Mouse (Mus musculus) erythroid progenitor cell, adult 5-6 weeks (primary cell): ENCODE results near the gene Osbp2. TPM values are rescaled to one million over a fixed set of nuclear protein-coding genes. Genes with fewer than 3 reads are reported as not detected.
A peak's percentile ranks its signal among the peaks of the same experiment; 100 is the strongest.
"Not testable (repeated sequence)": the region's sequence is repeated elsewhere in the genome, so short reads cannot be mapped to it uniquely, and the experiment has no call there.

Source experiments
- ATAC-seq: replicated peaks from 2 replicates; pipeline ENCODE4 v1.8.0; 2016; ENCODE audit warnings: moderate number of reproducible peaks, mild to moderate bottlenecking, moderate TSS enrichment, inconsistent platforms; ENCODE audit not compliant: poor library complexity, low FRiP score, severe bottlenecking
- total RNA-seq, 2 experiments: library from RNA; stranded (forward) in 1 of 2; stranded (reverse) in 1 of 2; fragments of 150-400 nt in 1 of 2; fragments of 186-747, 209-891 nt in 1 of 2; gene quantifications; 2 replicates each; pipeline versions ENCODE4 v1.2.3 to v1.2.4; 2015 to 2017; ENCODE audit warnings: low replicate concordance in 2 of 2

Osbp2 gene
- total RNA-seq (2015; ENCODE audit: low replicate concordance) (not detected in 2 replicates), total RNA-seq (2017; ENCODE audit: low replicate concordance) (not detected in 2 replicates)

DNA sequence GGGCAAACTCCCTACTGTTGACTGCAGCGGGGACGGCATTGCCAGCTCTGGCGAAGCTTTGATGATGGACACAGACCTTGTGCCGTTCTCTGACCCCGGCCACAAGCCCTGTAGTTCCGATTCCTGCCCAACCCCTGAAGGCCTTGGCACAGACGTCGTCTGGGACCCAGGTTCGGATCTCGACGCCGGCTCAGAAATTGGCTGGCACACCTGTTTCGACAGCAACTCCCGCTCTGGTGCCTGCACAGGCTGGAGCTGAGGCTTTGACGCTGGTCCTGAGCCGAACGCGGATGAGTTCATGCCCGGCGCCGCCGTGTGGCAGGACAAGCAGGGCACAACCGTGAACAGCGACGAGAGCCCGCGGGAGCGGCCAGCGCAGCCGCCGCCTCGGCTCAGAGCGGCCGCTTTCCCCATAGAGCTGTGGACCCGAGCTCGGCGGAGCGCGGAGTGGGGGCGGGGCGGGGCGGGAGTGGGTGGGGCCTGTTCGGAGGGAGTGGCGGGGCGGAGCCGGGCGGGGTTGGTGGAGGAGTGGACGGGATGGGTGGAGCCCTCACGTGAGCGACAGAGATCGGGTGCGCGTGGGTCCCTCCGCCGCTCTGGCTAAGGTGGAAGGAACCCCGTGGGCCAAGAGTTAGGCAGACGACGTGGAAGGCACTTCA lies at the start of gene Osbp2:
Gene Osbp2, minus strand, starts transcription at position 450 of the 659 bp plus-strand sequence.
- ATAC-seq, result peak; percentile 78

- no peak for ATAC-seq
These were observed 49.2 kb upstream of the Osbp2 start for GRCm38 (mm10) chr11:3912875-3913271.

GRCm38 (mm10) chr11:3912100-3912874 lies 48.6 kb upstream of the Osbp2 start:
- no peak for ATAC-seq

DNA sequence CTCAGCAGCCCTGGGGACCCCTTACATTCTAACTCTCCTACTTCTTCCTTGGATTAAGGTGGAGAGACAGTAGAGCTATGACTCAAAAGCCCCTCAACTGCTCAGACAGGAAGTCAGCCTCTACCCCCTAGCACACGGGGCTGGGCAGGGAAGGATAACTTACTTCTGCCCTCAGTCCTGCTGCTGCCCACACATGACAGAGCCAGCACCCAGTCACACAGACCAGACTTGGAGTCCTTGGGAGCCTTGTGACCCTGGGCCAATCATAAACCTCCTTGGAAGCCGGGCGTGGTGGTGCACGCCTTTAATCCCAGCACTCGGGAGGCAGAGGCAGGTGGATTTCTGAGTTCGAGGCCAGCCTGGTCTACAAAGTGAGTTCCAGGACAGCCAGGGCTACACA lies 47.7 kb upstream of the Osbp2 start:
- ATAC-seq, result not testable (repeated sequence)

GRCm38 (mm10) chr11:3910513-3911310 lies 47.0 kb upstream of the Osbp2 start:
- ATAC-seq, result no peak

DNA sequence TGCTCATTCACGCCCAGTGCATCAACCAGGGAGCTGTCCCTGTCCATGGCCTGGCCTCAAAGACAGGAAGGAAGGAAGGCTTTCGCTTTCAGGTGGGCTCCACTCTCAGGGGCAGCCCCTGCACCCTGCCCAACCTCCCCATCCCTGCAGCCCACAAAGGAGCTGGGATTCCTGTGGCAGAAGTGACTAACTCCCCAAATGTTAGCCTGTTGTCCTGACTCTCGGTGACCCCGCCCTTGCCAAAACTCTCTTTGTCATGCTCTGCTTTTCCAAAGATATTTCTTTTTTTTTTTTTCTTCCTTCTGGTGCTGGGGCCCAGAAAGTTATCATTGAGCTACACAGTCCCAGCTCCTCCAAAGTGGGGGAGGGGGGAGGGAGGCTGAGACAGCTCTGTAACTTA lies 45.5 kb upstream of the Osbp2 start:
- ATAC-seq, result no peak

DNA sequence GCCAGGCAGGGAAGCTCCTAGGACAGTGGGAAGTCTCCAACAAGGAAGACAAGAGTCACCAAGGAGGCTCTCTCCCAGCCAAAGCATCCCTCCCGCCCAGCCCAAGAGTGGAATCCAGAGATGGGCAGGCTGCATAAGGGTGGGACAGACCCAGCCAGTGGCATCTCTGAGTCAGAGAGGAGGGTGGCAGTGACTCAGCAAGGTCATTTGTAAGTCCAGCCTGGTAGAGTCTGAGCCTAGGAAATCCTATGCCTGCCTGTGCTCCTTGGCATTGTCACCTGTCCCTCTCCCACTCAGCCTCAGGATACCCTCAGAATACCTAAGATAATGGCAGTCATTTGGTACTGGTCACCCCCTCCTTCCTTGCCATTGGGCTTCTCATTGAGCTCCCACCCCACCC lies 41.7 kb upstream of the Osbp2 start:
- no peak for ATAC-seq

GRCm38 (mm10) chr11:3904673-3905072 lies 41.0 kb upstream of the Osbp2 start:
- ATAC-seq, result no peak

GRCm38 (mm10) chr11:3903046-3903445 lies 39.3 kb upstream of the Osbp2 start:
- no peak for ATAC-seq

DNA sequence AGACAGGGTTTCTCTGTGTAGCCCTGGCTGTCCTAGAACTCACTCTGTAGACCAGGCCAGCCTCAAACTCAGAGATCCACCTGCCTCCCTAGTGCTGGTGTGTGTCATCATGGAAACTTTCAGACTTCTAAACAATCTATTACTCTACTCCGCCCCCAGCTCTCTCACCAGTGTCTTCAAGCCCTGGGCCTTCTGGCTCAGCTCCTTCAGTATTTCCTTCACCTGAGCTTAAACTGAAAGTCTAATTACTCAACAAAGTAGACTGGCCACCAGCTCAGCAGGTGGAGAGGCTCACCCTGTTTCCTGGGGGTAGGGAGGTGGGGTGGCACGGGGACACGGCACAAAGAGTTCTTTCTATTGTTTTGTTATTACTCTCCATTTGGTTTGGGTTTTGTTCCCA lies 38.8 kb upstream of the Osbp2 start:
- no peak for ATAC-seq

DNA sequence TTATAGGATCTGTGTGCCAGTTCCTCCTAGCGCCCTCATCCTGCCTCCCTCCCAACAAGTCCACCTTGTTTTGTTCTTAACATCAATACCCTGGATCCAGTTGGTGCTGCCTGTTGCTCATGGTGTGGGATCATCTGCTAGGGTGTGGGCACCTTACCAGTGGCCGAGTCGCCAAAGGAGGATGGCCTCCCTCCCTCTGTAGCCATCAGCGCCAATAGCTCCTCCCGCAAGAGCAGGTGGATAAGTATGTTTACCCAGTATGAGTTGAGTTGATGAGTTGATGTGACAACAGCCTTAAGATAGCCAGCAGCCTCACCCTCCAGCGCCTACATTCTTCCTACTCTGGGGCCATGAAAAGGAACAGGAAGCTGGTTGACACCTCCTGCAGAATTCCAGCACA lies 36.6 kb upstream of the Osbp2 start:
- no peak for ATAC-seq

DNA sequence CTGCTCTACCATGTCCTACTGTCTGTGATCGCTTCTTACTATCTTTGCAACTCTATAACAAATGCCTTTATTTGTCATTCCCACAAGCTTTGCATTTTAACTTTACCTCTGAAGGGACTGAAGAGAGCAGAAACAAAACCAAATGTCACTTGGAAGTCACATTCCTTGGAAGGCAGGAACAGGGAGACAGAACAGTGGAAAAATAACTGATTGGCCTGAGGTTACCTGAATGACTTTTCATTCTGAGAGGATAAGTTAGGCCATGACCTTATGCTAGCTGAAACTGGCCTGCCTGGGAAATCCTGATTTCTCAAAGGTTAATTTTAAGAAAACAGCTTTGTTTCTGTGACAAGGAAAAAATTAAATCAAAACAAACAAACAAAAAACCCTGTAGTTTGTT lies 32.2 kb upstream of the Osbp2 start:
- ATAC-seq, result no peak

DNA sequence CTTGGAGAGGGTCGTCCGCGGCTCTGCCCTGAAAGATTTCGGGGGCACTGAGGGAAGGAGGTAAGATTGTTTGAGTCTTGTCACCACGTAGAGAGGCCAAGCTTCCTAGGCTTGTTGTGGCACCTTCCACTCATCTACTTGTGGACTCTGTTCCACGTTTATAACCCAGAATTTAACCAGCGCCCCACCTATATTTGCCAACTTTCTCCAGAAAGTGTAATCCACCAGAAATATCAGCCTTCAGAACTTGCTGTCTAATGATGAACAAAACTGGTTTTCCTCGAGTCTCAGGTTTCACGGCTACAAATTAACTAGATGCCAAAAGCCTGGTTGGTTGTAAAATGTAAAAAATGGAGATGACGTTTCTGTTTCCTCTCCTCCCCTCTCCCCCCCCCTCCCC lies 31.8 kb upstream of the Osbp2 start:
- no peak for ATAC-seq

- peak; percentile 68 for ATAC-seq
These were observed 30.9 kb upstream of the Osbp2 start, which contains the start of the genes 4921536K21Rik and Dusp18 for GRCm38 (mm10) chr11:3894406-3895281. Gene 4921536K21Rik (minus strand): TSS chr11:3895098. Gene Dusp18 (plus strand): TSS chr11:3895240.

DNA sequence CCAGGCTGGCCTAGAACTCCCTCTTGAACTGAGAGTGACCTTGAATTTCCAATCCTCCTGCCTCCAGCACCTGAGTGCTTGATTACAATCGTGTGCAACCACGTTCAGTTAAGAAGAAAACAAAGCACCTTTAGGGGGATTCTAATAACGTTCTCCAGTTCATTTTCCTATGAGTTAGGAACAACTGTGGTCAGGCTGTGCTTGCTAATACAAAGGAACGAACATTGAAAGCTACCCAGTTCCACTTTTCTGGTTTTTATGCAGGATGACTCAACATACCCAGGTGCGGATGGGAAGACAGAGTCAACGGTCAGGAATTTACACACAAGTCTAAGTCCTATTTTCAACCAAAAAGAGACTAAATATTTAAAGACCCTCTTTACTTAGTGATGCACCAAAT lies 30.3 kb upstream of the Osbp2 start:
- no peak for ATAC-seq

DNA sequence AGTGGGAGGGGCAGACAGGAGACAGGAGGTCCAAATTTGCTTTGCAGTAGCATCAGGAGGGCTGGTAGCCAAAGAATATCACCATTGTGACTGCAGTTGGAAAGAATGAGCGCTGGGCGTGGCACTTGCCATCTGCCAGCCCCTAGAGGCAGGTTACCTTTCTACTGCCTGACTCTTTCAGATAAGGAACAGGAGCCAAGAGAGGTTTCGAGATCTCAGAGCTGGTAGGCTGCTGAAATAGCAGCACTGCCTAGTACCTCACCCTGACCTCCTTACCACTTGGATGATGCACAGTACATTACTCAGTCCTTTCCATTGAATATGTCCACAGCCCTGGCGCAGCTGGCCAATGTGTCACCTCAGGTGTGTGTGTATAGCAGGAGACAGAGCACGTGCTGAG lies 23.6 kb upstream of the Osbp2 start:
- ATAC-seq, result peak; percentile 34; the same call in 1 of the 2 replicates

DNA sequence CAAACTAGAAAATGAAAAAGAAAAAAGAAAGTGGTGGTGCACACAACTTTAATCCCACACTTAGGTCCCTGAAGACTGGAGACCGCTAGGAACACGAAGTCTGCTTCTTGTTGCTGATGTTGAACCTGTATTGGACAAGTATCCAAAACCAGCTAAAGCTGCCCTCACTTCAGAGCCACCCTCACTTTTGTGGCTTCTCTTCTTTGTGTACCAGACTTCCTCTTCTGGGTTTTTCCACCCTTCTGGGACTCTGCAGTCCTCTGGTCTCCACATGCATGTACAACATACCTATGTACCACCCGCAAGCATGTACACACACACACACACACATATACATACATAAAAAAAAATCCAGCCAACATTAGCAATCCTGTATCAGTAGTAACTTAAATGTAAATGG lies 20.0 kb upstream of the Osbp2 start:
- no peak for ATAC-seq

- 0 out of 2 replicates have a peak, but pooled peaks have one; percentile 47 for ATAC-seq
These were observed 16.1 kb upstream of the Osbp2 start for GRCm38 (mm10) chr11:3879836-3880235.

- no peak for ATAC-seq
These were observed 15.0 kb upstream of the Osbp2 start for GRCm38 (mm10) chr11:3878660-3879059.
